Mouse (Mus musculus) limb, embryonic 14.5 days (tissue): ENCODE data around the gene Pax1. TPM values are rescaled to one million over a fixed set of nuclear protein-coding genes. Genes with fewer than 3 reads are reported as not detected.

Experiments used
- ATAC-seq: fragments of 200-750 bp; cut with Nextera tagmentation; 2 replicates; pipeline ENCODE4 v1.8.0; 2017; ENCODE audit warnings: low read depth, moderate number of reproducible peaks, moderate TSS enrichment; ENCODE audit not compliant: low FRiP score
- DNase-seq: peaks from one replicate; pipeline ENCODE4 v3.0.0-alpha.2; 2015; ENCODE audit warnings: low spot score
- H3K27ac ChIP-seq: fragments of 300-500 bp; sonication (generic); replicated peaks from 2 replicates; pipeline ENCODE4 v1.5.1; 2014; ENCODE audit warnings: low read depth, mild to moderate bottlenecking, low read length, moderate library complexity, mixed read lengths
- H3K27me3 ChIP-seq: fragments of 300-500 bp; sonication (generic); 2 replicates; pipeline ENCODE4 v1.6.1; 2014; ENCODE audit warnings: low read length, mixed read lengths; ENCODE audit not compliant: control insufficient read depth, insufficient read depth
- H3K36me3 ChIP-seq: fragments of 300-500 bp; sonication (generic); 2 replicates; pipeline ENCODE4 v1.6.1; 2014; ENCODE audit warnings: mild to moderate bottlenecking, low read length, moderate library complexity, mixed read lengths; ENCODE audit not compliant: control insufficient read depth, insufficient read depth
- H3K4me1 ChIP-seq: fragments of 300-500 bp; sonication (generic); 2 replicates; pipeline ENCODE4 v1.6.1; 2014; ENCODE audit warnings: antibody characterized with exemption, low read length, mixed read lengths; ENCODE audit not compliant: control insufficient read depth, insufficient read depth
- H3K4me2 ChIP-seq: fragments of 300-500 bp; sonication (generic); replicated peaks from 2 replicates; pipeline ENCODE4 v1.6.1; 2014; ENCODE audit warnings: low read depth, mild to moderate bottlenecking, low read length, moderate library complexity; ENCODE audit not compliant: severe bottlenecking
- H3K4me3 ChIP-seq: fragments of 300-500 bp; sonication (generic); replicated peaks from 2 replicates; pipeline ENCODE4 v1.5.1; 2014; ENCODE audit warnings: low read length
- H3K9ac ChIP-seq: fragments of 300-500 bp; sonication (generic); 2 replicates; pipeline ENCODE4 v1.6.1; 2014; ENCODE audit warnings: mild to moderate bottlenecking, low read depth, low read length, moderate library complexity; ENCODE audit not compliant: severe bottlenecking
- H3K9me3 ChIP-seq: fragments of 300-500 bp; sonication (generic); 2 replicates; pipeline ENCODE4 v1.6.1; 2016; ENCODE audit warnings: low read length; ENCODE audit not compliant: control insufficient read depth
- POLR2A ChIP-seq: fragments of 200-500 bp; IDR thresholded peaks from 2 replicates; pipeline ENCODE4 v1.8.0; 2012; ENCODE audit warnings: inconsistent platforms, mild to moderate bottlenecking, moderate library complexity, borderline replicate concordance; ENCODE audit not compliant: insufficient read depth, insufficient read length; ENCODE audit errors: extremely low read depth
- WGBS: fragments of 180-500 bp; shearing (Covaris S2); extraction: QIAGEN DNeasy Blood & Tissue Kit; methylation state at CpG from one replicate; pipeline ENCODE4 v1.1.7; 2014; 5-methylcytosine and 5-hydroxymethylcytosine counted together
- polyA plus RNA-seq, 2 experiments: library from polyadenylated mRNA; depleted of rRNA in 1 of 2; stranded (reverse) in 1 of 2; unstranded in 1 of 2; fragments of >200 nt; fragmentation: Nextera tagmentation in 1 of 2; extraction: Ambion mirVana in 1 of 2; gene quantifications; 2 replicates each; pipeline versions ENCODE4 v1.2.1 to v1.2.3; 2012 to 2014

Gene Pax1
- polyA plus RNA-seq, 2 experiments, result 4.9 to 9.9 TPM

- Histone ChIP-seq H3K27ac (no peak overlapping the region), H3K4me3 (no peak overlapping the region), H3K27me3 (no peaks in the 10 kb centered on the region), H3K9ac (no peak overlapping the region), H3K9me3 (no peaks in the 10 kb centered on the region), H3K36me3 (no peaks in the 10 kb centered on the region), H3K4me2 (no peak overlapping the region), H3K4me1 (no peaks in the 10 kb centered on the region)
- WGBS, result 19% methylated on average over 2 of the region's 2 CpGs
- no peak for TF ChIP-seq POLR2A
- DNase-seq (no peak), ATAC-seq (no peak)
Measured at GRCm38 (mm10) chr2:147342198-147342597, 19.5 kb upstream of the Pax1 start.

GRCm38 (mm10) chr2:147359716-147360115 lies 2.0 kb upstream of the Pax1 start:
- H3K4me1 ChIP-seq, result no peaks in the 10 kb centered on the region
- H3K27ac ChIP-seq, result no peak overlapping the region
- DNase-seq, result no peak
- no peaks in the 10 kb centered on the region for H3K9me3 ChIP-seq
- ATAC-seq, result no peak
- no peak overlapping the region for H3K9ac ChIP-seq
- H3K36me3 ChIP-seq, result no peaks in the 10 kb centered on the region
- TF ChIP-seq POLR2A, result no peak
- peaks cover 90% of the 10 kb centered on the region for H3K27me3 ChIP-seq
- H3K4me3 ChIP-seq, result no peak overlapping the region
- H3K4me2 ChIP-seq, result no peak overlapping the region
- WGBS, result 3% methylated on average over 4 of the region's 4 CpGs

- H3K4me3 ChIP-seq, result no peak overlapping the region
- no peak overlapping the region for H3K9ac ChIP-seq
- no peaks in the 10 kb centered on the region for H3K4me1 ChIP-seq
- no peak for DNase-seq
- 2% methylated on average over 7 of the region's 7 CpGs for WGBS
- no peak overlapping the region for H3K4me2 ChIP-seq
- no peaks in the 10 kb centered on the region for H3K9me3 ChIP-seq
- peaks cover 95% of the 10 kb centered on the region for H3K27me3 ChIP-seq
- H3K36me3 ChIP-seq, result no peaks in the 10 kb centered on the region
- no peak overlapping the region for H3K27ac ChIP-seq
- TF ChIP-seq POLR2A, result no peak
- ATAC-seq, result no peak
Measured at GRCm38 (mm10) chr2:147360401-147360800, 1.3 kb upstream of the Pax1 start.

- no peaks in the 10 kb centered on the region for H3K9me3 ChIP-seq
- ATAC-seq, result no peak
- peaks cover 95% of the 10 kb centered on the region for H3K27me3 ChIP-seq
- 5% methylated on average over 5 of the region's 5 CpGs for WGBS
- no peak overlapping the region for H3K4me3 ChIP-seq
- no peak for DNase-seq
- no peak for TF ChIP-seq POLR2A
- no peak overlapping the region for H3K4me2 ChIP-seq
- H3K27ac ChIP-seq, result no peak overlapping the region
- no peak overlapping the region for H3K9ac ChIP-seq
- H3K36me3 ChIP-seq, result no peaks in the 10 kb centered on the region
- no peaks in the 10 kb centered on the region for H3K4me1 ChIP-seq
Measured at GRCm38 (mm10) chr2:147360856-147361255, 869 bp upstream of the Pax1 start.

- H3K4me1 ChIP-seq, result no peaks in the 10 kb centered on the region
- peak overlapping the region; percentile 28 for H3K4me2 ChIP-seq
- H3K9ac ChIP-seq, result no peak overlapping the region
- no peaks in the 10 kb centered on the region for H3K36me3 ChIP-seq
- TF ChIP-seq POLR2A, result no peak
- no peak overlapping the region for H3K27ac ChIP-seq
- H3K27me3 ChIP-seq, result peaks cover 97% of the 10 kb centered on the region
- ATAC-seq, result peak; percentile 54
- H3K9me3 ChIP-seq, result no peaks in the 10 kb centered on the region
- H3K4me3 ChIP-seq, result peak overlapping the region; percentile 25
- WGBS, result 1% methylated on average over 18 of the region's 18 CpGs
- DNase-seq, result peak; percentile 51
Measured at GRCm38 (mm10) chr2:147362316-147362715, 591 bp downstream of the Pax1 start.
